Mouse (Mus musculus) lung, postnatal 0 days (tissue): ENCODE data around the gene Mgat5. TPM values are rescaled to one million over a fixed set of nuclear protein-coding genes. Genes with fewer than 3 reads are reported as not detected.

ENCODE experiments used
- ATAC-seq: fragments of 200-750 bp; cut with Nextera tagmentation; 2 replicates; pipeline ENCODE4 v1.8.0; 2017; ENCODE audit warnings: moderate library complexity
- DNase-seq: peaks from one replicate; pipeline ENCODE4 v3.0.0-alpha.2; 2016; ENCODE audit warnings: low spot score
- H3K27ac ChIP-seq: fragments of 300-500 bp; sonication (generic); 2 replicates; pipeline ENCODE4 v1.5.1; 2014; ENCODE audit warnings: antibody characterized with exemption, mild to moderate bottlenecking, low read length, mixed read lengths
- H3K27me3 ChIP-seq: fragments of 300-500 bp; sonication (generic); replicated peaks from 2 replicates; pipeline ENCODE4 v1.6.1; 2014; ENCODE audit warnings: low read length, mixed read lengths; ENCODE audit not compliant: insufficient read depth
- H3K36me3 ChIP-seq: fragments of 300-500 bp; sonication (generic); 2 replicates; pipeline ENCODE4 v1.6.1; 2014; ENCODE audit warnings: low read length, mixed read lengths; ENCODE audit not compliant: insufficient read depth
- H3K4me1 ChIP-seq: fragments of 300-500 bp; sonication (generic); 2 replicates; pipeline ENCODE4 v1.6.1; 2014; ENCODE audit warnings: antibody characterized with exemption, low read depth, low read length, mixed read lengths; ENCODE audit not compliant: insufficient read depth
- H3K4me2 ChIP-seq: fragments of 300-500 bp; sonication (generic); replicated peaks from 2 replicates; pipeline ENCODE4 v1.6.1; 2014; ENCODE audit warnings: low read depth, mild to moderate bottlenecking, low read length, moderate library complexity, mixed read lengths
- H3K4me3 ChIP-seq: fragments of 300-500 bp; sonication (generic); 2 replicates; pipeline ENCODE4 v1.5.1; 2014; ENCODE audit warnings: low read depth, low read length
- H3K9ac ChIP-seq: fragments of 300-500 bp; sonication (generic); replicated peaks from 2 replicates; pipeline ENCODE4 v1.6.1; 2014; ENCODE audit warnings: low read depth, mild to moderate bottlenecking
- H3K9me3 ChIP-seq: fragments of 300-500 bp; sonication (generic); 2 replicates; pipeline ENCODE4 v1.6.1; 2016; ENCODE audit warnings: low read length, mixed read lengths
- CTCF ChIP-seq: IDR thresholded peaks from 2 replicates; pipeline ENCODE4 v1.5.1; 2016; ENCODE audit warnings: antibody characterized with exemption, mild to moderate bottlenecking
- EP300 ChIP-seq: IDR thresholded peaks from 2 replicates; pipeline ENCODE4 v1.6.1; 2016; ENCODE audit warnings: antibody characterized with exemption, mild to moderate bottlenecking, control low read depth
- WGBS: fragments of 180-500 bp; shearing (Covaris S2); extraction: QIAGEN DNeasy Blood & Tissue Kit; methylation state at CpG from one replicate; pipeline ENCODE4 v1.1.7; 2014; 5-methylcytosine and 5-hydroxymethylcytosine counted together
- polyA plus RNA-seq: library from polyadenylated mRNA; unstranded; fragments of >200 nt; fragmentation: Nextera tagmentation; extraction: Ambion mirVana; gene quantifications from 2 replicates; pipeline ENCODE4 v1.2.1, GENCODE M21; 2015

The Mgat5 gene
- polyA plus RNA-seq, 1 experiment from 2014 or later = 3.5 TPM

DNA sequence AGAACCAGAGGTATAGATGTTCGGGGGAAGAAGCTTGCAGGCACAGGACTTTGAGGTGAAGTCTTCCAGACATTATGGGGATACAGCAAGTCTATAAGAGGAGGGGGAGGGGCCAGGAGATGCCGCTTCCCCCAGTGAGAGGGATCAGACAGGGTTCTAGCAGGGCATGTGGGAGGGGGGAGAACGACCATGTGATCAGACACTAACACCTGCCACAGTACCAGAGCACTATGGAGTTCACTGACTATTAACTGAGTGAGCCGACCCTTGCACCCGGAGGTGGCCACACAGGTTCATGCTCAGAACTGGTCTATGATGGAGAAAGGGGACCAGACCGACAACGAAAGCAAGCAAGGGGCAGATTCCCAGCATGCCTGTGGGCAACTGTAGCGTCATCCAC lies 318.5 kb downstream of the Mgat5 start:
- DNase-seq (no peak), ATAC-seq (no peak)
- Histone ChIP-seq H3K36me3 (no peaks in the 10 kb centered on the region), H3K9ac (no peak overlapping the region), H3K27me3 (no peaks in the 10 kb centered on the region), H3K4me3 (no peak overlapping the region), H3K4me2 (no peak overlapping the region), H3K9me3 (no peaks in the 10 kb centered on the region), H3K27ac (no peak overlapping the region), H3K4me1 (no peaks in the 10 kb centered on the region)
- TF ChIP-seq CTCF = no peak
- no peak for TF ChIP-seq EP300
- 72% methylated on average over 8 of the region's 8 CpGs for WGBS

DNA sequence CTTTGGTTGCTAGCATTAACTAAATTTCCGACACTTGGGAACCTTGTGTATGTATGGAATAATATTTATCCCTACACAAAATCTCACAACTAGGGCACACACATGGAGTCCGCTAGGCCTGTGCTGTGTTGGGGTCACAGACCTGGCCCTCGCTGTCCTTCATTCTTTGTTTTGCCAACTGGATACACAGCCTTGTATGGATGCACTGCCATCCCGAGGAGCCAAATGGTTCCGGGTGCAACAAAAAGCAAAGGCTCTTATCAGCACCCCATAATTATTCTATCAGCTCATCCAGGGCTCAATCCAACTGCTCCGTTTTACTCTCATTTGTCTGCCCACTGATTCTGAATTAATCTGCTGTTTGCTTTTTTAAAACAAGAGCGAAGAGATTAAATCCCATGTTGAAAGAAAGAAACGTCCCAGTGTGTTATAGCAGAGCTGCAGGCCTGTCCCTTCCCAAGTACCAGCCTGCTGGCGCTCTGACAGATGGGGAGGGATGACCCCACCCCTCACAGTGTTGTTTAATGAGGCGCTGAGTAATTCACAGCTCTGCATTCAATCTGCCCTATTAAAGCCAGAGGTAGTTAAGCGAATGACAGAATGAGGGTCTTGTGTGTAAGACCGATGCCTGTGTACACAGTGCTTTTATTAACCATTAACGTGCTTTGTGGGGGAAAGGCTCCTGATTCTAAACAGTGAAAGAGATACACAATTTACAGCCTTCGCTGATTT lies 326.2 kb downstream of the Mgat5 start:
- WGBS = 34% methylated on average over 14 of the region's 14 CpGs
- no peak overlapping the region for H3K9ac ChIP-seq
- H3K27me3 ChIP-seq = no peaks in the 10 kb centered on the region
- H3K4me3 ChIP-seq = no peak overlapping the region
- DNase-seq (peak; percentile 9), ATAC-seq (no peak)
- no peaks in the 10 kb centered on the region for H3K9me3 ChIP-seq
- H3K36me3 ChIP-seq = no peaks in the 10 kb centered on the region
- H3K4me1 ChIP-seq = no peaks in the 10 kb centered on the region
- TF ChIP-seq CTCF = no peak
- no peak for TF ChIP-seq EP300
- no peak overlapping the region for H3K27ac ChIP-seq
- H3K4me2 ChIP-seq = no peak overlapping the region

DNA sequence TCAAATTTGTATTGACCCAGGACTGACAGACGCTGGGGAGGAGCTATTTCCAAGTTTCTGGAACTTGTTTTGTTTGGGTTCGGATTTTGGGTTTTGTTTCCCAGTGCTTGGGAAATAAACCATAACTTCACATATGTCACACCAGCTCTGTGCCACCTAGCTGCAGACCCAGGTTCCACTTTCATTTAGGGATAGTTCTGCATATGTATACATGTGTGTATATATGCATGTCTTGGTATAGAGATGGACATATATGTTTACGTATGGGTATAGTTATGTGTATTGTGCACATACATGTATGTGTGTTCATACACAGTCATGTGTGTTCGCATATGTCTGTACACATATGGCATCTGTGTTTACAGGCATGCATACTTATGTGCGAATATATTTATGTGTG lies 326.9 kb downstream of the Mgat5 start:
- no peak for DNase-seq
- Histone ChIP-seq H3K9ac (no peak overlapping the region), H3K4me3 (no peak overlapping the region), H3K9me3 (no peaks in the 10 kb centered on the region), H3K27me3 (no peaks in the 10 kb centered on the region), H3K4me1 (no peaks in the 10 kb centered on the region), H3K36me3 (no peaks in the 10 kb centered on the region), H3K4me2 (no peak overlapping the region), H3K27ac (no peak overlapping the region)
- ATAC-seq = no peak
- TF ChIP-seq EP300 (no peak), CTCF (no peak)
- 68% methylated on average over 5 of the region's 5 CpGs for WGBS

DNA sequence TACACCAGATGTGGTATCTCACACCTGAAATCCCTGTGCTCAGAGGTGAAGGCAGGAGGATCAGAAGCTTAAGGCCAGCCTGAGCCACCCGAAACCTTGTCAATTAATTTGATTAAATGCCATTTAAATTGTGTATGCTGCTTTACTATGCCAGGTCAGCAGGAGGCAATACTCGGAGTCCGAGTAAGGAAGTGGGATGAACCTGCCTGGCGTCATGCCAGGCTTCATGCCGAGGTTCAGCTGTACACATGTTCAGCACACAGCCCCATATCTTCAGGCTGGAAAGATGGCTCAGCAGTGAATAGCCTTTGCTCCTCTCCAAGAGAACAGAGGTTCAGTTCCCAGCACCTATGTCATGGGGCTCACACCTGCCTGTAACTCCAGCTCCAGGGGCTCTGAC lies 331.6 kb downstream of the Mgat5 start:
- Histone ChIP-seq H3K27me3 (no peaks in the 10 kb centered on the region), H3K36me3 (no peaks in the 10 kb centered on the region), H3K4me3 (no peak overlapping the region), H3K9ac (no peak overlapping the region), H3K4me2 (no peak overlapping the region), H3K9me3 (no peaks in the 10 kb centered on the region), H3K27ac (no peak overlapping the region), H3K4me1 (no peaks in the 10 kb centered on the region)
- DNase-seq (no peak), ATAC-seq (no peak)
- WGBS = 46% methylated on average over 5 of the region's 5 CpGs
- TF ChIP-seq EP300 (no peak), CTCF (no peak)

DNA sequence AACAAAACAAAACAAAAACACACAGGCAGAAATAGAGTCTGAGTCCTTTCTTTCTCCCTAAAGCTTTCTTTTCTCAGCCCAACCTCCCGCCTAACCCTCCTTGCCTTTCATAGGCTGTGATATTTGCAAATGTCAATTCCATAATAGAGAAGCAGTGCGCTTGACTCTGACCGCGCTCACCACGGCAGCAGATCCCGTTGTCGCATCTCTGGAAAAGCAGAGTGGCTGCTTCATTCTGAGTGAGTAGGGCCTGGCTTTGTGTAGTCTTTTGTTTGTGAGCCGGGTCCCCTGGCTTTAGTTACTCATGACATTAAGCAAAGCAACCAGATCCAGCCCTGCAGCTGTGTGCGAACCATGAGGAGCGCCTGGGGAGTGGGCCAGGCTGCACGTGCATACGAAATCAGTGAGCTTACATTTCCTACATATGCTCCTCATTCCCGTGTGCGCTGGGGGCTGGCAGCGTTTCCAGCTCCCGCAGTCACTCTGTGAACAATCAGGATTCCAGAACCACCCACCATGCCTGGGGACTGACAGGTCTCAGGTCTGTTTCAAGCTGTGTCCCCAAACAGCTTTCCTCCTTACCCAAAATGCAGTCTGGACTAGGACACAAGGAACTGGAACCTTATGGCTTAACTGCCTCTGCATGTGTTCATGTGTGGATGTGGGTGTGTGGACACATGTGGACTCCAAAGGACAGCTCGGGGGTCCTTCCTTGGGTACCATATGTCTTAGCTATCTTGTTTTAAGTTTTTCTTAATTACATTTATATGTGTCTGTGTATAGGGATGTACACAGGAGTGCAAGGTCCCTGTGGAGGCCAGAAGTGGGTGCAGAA lies 332.6 kb downstream of the Mgat5 start:
- no peak overlapping the region for H3K4me2 ChIP-seq
- no peaks in the 10 kb centered on the region for H3K4me1 ChIP-seq
- no peak overlapping the region for H3K4me3 ChIP-seq
- no peaks in the 10 kb centered on the region for H3K36me3 ChIP-seq
- H3K9me3 ChIP-seq = no peaks in the 10 kb centered on the region
- no peak overlapping the region for H3K9ac ChIP-seq
- 33% methylated on average over 17 of the region's 17 CpGs for WGBS
- H3K27ac ChIP-seq = no peak overlapping the region
- TF ChIP-seq EP300 = no peak
- no peak for TF ChIP-seq CTCF
- no peak for DNase-seq
- no peak for ATAC-seq
- no peaks in the 10 kb centered on the region for H3K27me3 ChIP-seq
